Mouse (Mus musculus): ENCODE measurements around the gene Col16a1.

- TF ChIP-seq CTCF (IDR thresholded peaks at IDR 0.05; ENCODE audit: borderline replicate concordance, extremely low read depth, insufficient read depth, insufficient read length), result no peak
- TF ChIP-seq POLR2A (IDR thresholded peaks at IDR 0.05; ENCODE audit: borderline replicate concordance, extremely low read depth, insufficient read depth, insufficient read length, poor library complexity, severe bottlenecking), result no peak
Measured at GRCm38 (mm10) chr4:130139214-130139492, 91.5 kb downstream of the Col16a1 start, which contains the start of gene Hcrtr1.
